Mouse (Mus musculus) megakaryocyte, embryonic 14.5 days (primary cell): Measurements from ENCODE around the gene Hoxc5.

Experiments
- FLI1 ChIP-seq: IDR thresholded peaks from 2 replicates; pipeline ENCODE4 v1.6.1; 2012; ENCODE audit warnings: low read length, inconsistent platforms, mixed read lengths
- GATA1 ChIP-seq: IDR thresholded peaks from 3 replicates; pipeline ENCODE4 v1.6.1; 2012; ENCODE audit warnings: mixed read lengths, low read length, inconsistent platforms, borderline replicate concordance

DNA sequence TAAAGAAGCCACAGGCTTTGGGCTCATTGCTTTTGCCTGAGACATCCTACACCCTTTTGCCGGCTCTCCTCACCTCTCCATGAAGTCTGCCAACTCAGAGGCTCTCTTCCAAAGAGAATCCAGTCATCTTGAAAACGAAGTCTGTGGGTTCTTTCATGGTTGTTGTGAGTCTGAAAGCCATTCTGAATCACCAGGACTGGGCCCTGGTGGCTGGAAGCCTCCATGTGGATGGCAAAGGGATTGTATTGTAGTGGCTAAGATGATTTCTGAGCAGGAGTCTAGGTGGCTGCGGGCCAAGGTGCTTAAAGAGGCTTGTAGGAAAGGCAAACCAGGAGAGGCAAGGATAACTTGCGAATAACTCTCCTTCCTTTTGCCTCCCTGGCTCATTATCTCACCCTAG is 34.9 kb downstream of the Hoxc5 start:
- TF ChIP-seq FLI1 (no peak), GATA1 (no peak)
